Mouse (Mus musculus) liver, embryonic 15.5 days (tissue): Measurements from ENCODE around the gene Slc17a4. TPM values are rescaled to one million over a fixed set of nuclear protein-coding genes. Genes with fewer than 3 reads are reported as not detected.

ENCODE experiments used
- ATAC-seq: fragments of 200-750 bp; cut with Nextera tagmentation; 2 replicates; pipeline ENCODE4 v1.8.0; 2017; ENCODE audit warnings: moderate number of reproducible peaks, mild to moderate bottlenecking, moderate library complexity; ENCODE audit not compliant: insufficient read depth
- H3K27ac ChIP-seq: fragments of 300-500 bp; sonication (generic); replicated peaks from 2 replicates; pipeline ENCODE4 v1.5.1; 2015; ENCODE audit warnings: mild to moderate bottlenecking, inconsistent platforms
- H3K27me3 ChIP-seq: fragments of 300-500 bp; sonication (generic); 2 replicates; pipeline ENCODE4 v1.6.1; 2015; ENCODE audit warnings: mild to moderate bottlenecking, inconsistent platforms
- H3K36me3 ChIP-seq: fragments of 300-500 bp; sonication (generic); replicated peaks from 2 replicates; pipeline ENCODE4 v1.6.1; 2015; ENCODE audit warnings: moderate library complexity, mild to moderate bottlenecking, inconsistent platforms
- H3K4me1 ChIP-seq: fragments of 300-500 bp; sonication (generic); replicated peaks from 2 replicates; pipeline ENCODE4 v1.6.1; 2015; ENCODE audit warnings: inconsistent platforms
- H3K4me2 ChIP-seq: fragments of 300-500 bp; sonication (generic); 2 replicates; pipeline ENCODE4 v1.6.1; 2015; ENCODE audit warnings: moderate library complexity, mild to moderate bottlenecking, inconsistent platforms
- H3K4me3 ChIP-seq: fragments of 300-500 bp; sonication (generic); replicated peaks from 2 replicates; pipeline ENCODE4 v1.5.1; 2015; ENCODE audit warnings: mild to moderate bottlenecking, inconsistent platforms
- H3K9ac ChIP-seq: fragments of 300-500 bp; sonication (generic); 2 replicates; pipeline ENCODE4 v1.6.1; 2015; ENCODE audit warnings: moderate library complexity, mild to moderate bottlenecking, inconsistent platforms
- H3K9me3 ChIP-seq: fragments of 300-500 bp; sonication (generic); replicated peaks from 2 replicates; pipeline ENCODE4 v1.6.1; 2016; ENCODE audit warnings: inconsistent platforms
- WGBS: fragments of 180-500 bp; shearing (Covaris S2); methylation state at CpG from one replicate; pipeline ENCODE4 v1.1.7; 2015; ENCODE audit warnings: mixed read lengths; ENCODE audit not compliant: insufficient replicate concordance; 5-methylcytosine and 5-hydroxymethylcytosine counted together
- polyA plus RNA-seq: library from polyadenylated mRNA; unstranded; fragments of >200 nt; fragmentation: Nextera tagmentation; extraction: Ambion mirVana; gene quantifications from 2 replicates; pipeline ENCODE4 v1.2.1, GENCODE M21; 2015

Slc17a4 gene
- polyA plus RNA-seq, result 0.09 and 0.24 TPM in 2 replicates

DNA sequence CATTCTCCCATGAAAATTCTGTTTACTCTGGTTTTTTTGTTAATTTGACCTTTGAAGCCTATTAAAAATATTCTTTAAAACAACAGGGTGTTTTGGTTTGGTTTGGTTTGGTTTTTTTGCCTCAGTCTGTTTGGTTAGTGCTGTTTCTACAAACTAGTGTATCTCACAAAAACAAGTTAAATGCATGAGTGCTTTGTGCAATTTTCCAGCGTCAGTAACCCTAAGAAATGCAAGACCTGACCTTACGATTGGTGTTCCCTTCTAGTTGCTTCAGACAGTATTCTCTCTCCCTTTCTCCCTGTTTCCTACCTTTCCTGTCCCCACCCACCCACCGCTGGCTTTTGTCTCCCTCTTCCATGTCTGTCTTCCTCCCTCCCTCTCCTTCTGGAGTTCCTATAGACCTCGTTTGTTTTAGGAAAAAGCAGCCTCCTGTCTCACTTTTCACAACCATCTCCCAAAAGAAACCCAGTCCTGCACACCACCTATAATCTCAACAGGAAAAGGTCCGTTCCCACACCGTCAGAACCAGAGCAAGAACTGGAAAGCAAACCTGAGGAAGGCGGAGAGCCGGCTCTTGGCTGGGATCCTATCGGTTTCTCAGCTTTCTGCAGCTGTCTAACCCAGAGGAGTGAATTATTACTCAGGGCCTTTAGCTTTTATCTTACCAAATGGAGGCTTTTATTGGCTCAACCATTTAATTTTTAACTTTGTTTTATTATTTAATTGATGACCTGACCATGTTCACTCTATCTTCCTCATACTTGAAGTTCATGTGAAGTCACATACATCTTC is at the start of gene Slc17a4:
Gene Slc17a4 (minus strand): TSS at position 634 of the 792 bp plus-strand sequence.
- H3K9ac ChIP-seq, result no peak within 1 kb of the TSS
- no peaks in the 10 kb centered on the region for H3K27me3 ChIP-seq
- no peak for ATAC-seq
- H3K4me2 ChIP-seq, result no peak within 1 kb of the TSS
- no peaks in the 10 kb centered on the region for H3K36me3 ChIP-seq
- peaks cover 20% of the 10 kb centered on the region; the same call in 1 of the 2 replicates for H3K4me1 ChIP-seq
- H3K27ac ChIP-seq, result peak within 1 kb of the TSS; percentile 39; the same call in 1 of the 2 replicates
- 34% methylated on average over 9 of the region's 9 CpGs for WGBS
- H3K4me3 ChIP-seq, result no peak within 1 kb of the TSS
- no peaks in the 10 kb centered on the region for H3K9me3 ChIP-seq

DNA sequence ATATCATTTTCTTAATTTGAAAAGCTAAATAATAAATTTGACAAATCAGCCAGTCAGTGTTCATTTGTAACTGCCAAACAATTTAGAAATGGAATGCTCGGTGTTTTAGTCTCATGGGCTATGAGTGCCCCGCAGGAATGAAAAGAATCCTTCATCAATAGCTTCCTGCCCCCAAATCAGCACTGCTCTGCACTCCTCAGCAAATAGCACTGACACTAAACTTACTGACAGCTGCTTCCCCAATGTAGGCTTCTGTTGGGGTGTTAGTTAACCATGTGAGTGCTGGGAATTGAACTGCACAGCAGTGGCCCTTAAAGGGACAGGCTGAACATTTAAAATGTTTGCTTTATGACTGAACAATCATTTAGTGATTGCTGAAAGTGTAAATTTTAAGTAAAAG is 45.0 kb upstream of the Slc17a4 start:
- no peak for ATAC-seq
- no peaks in the 10 kb centered on the region for H3K27me3 ChIP-seq
- H3K4me1 ChIP-seq, result no peaks in the 10 kb centered on the region
- no peak overlapping the region for H3K4me2 ChIP-seq
- H3K4me3 ChIP-seq, result no peak overlapping the region
- no peak overlapping the region for H3K9ac ChIP-seq
- no peak overlapping the region for H3K27ac ChIP-seq
- H3K36me3 ChIP-seq, result no peaks in the 10 kb centered on the region
- WGBS, result 24% methylated on average over 2 of the region's 2 CpGs
- no peaks in the 10 kb centered on the region for H3K9me3 ChIP-seq

DNA sequence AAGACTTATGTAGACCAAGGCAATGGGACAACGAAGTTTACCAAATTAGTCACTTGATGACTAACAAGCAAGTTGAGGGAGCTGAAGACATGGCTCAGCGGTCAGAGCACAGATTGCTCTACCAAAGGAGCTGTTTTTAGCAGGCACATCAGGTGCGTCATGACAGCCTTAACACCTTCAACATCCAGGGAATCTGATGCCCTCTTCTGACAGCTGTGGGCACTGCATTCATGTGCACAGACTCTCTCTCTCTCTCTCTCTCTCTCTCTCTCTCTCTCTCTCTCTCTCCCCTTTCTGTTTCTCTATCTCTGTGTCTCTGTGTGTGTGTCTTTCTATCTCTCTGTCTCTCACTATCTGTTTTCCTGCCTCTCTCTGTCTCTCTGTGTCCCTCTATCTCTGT is 36.1 kb upstream of the Slc17a4 start:
- Histone ChIP-seq H3K4me3 (no peak overlapping the region), H3K9ac (no peak overlapping the region), H3K4me1 (no peaks in the 10 kb centered on the region), H3K27ac (no peak overlapping the region), H3K27me3 (no peaks in the 10 kb centered on the region), H3K9me3 (no peaks in the 10 kb centered on the region), H3K36me3 (no peaks in the 10 kb centered on the region), H3K4me2 (no peak overlapping the region)
- 28% methylated on average over 3 of the region's 3 CpGs for WGBS
- ATAC-seq, result no peak

DNA sequence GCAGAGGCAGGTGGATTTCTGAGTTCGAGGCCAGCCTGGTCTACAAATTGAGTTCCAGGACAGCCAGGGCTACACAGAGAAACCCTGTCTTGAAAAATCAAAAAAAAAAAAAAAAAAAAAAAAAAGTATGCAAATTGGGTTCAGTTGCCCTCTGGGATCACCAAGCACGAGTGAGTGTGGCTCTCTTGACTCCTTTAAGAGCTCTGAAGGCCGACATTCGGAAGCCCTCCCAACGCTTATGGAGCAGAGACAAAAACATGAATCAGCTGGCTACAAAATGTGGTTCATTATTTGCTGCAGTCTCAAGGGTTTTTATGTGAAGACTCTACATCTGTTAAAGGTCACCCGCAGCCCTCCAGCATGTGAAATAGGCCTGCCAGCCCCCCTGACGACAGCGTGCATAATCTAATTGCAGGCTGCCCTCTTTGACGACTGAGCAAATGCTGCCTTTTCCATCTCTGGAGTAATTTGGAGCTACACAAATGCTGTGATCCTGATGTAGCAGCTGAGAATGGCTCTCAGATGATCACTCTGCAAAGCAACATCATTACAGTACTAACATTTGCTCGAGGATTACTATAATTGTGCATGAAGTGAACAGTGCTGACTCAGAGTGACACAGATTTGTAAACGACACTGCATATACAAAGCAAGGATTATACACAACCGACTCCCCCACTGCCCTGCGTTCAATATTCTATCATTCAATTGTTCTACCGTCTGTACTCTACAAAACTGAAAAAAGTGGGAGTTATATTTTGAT is 34.9 kb upstream of the Slc17a4 start:
- Histone ChIP-seq H3K4me2 (no peak overlapping the region), H3K27ac (no peak overlapping the region), H3K36me3 (no peaks in the 10 kb centered on the region), H3K4me1 (no peaks in the 10 kb centered on the region), H3K9me3 (no peaks in the 10 kb centered on the region), H3K9ac (no peak overlapping the region), H3K27me3 (no peaks in the 10 kb centered on the region), H3K4me3 (no peak overlapping the region)
- WGBS, result 61% methylated on average over 14 of the region's 14 CpGs
- ATAC-seq, result no peak

DNA sequence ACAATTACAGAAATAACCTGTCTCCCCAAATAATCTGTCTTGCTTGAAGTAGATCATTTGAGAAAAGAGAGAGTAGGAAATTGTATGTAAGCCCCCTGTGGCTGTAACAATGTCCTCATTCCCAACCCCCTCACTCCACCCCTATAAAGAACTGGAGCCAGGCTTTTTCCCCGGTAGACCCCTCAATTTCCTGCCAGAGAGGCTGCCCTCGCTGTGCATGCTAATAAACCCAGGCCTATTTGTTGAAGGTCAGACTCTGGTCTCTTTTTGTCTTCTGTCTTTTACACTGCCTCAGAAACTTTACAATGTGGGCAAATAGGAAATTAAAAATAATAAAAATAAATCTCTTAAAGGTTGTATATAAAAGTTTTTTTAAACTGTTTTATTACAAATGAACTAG is 31.4 kb upstream of the Slc17a4 start:
- 44% methylated on average over 2 of the region's 2 CpGs for WGBS
- Histone ChIP-seq H3K9ac (no peak overlapping the region), H3K4me1 (no peaks in the 10 kb centered on the region), H3K27ac (no peak overlapping the region), H3K4me2 (no peak overlapping the region), H3K36me3 (no peaks in the 10 kb centered on the region), H3K27me3 (no peaks in the 10 kb centered on the region), H3K9me3 (no peaks in the 10 kb centered on the region), H3K4me3 (no peak overlapping the region)
- ATAC-seq, result no peak

DNA sequence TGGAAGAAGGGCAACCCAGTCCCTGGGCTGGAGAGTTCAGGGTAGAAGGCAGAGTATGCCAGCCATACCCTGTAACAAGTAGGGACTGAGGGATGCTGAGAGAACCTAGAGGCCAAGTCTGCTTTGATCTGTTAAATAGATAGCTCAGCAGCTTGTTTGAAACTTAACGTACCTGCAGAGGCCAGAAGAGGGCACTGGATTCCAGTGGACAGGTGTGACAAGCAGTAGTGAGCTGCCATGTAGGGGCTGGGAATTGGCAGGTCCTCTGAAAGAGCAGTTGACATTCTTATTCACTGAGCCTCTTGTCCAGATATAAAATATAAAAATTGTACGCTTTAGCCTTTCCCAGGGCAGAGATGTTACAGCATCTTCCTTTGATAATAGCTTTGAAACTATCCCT is 28.1 kb upstream of the Slc17a4 start:
- Histone ChIP-seq H3K27me3 (no peaks in the 10 kb centered on the region), H3K9ac (no peak overlapping the region), H3K36me3 (no peaks in the 10 kb centered on the region), H3K4me1 (no peaks in the 10 kb centered on the region), H3K4me3 (no peak overlapping the region), H3K27ac (no peak overlapping the region), H3K9me3 (no peaks in the 10 kb centered on the region), H3K4me2 (no peak overlapping the region)
- ATAC-seq, result no peak
- 44% methylated on average over 2 of the region's 2 CpGs for WGBS

DNA sequence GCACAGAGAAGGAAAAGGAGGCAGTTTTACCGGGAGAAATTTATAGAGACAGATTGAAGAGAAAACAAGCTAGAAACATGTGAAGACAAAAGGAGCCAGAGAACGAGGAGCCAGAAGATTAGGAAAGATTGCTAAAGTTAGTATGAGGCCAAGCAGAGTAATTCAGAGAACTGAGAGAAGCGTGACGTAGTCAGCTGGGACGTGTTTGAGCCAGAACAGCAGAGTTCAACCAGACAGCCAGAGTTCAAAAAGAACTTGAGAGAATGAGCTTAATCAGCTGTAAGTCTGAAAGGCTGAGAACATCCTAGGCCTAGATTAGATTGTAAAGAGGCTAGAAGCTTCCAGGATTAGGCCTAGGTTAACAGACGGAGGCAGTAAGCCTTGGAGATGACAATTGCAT is 25.5 kb upstream of the Slc17a4 start:
- Histone ChIP-seq H3K9ac (no peak overlapping the region), H3K27me3 (no peaks in the 10 kb centered on the region), H3K36me3 (no peaks in the 10 kb centered on the region), H3K4me2 (no peak overlapping the region), H3K9me3 (no peaks in the 10 kb centered on the region), H3K27ac (no peak overlapping the region), H3K4me3 (no peak overlapping the region), H3K4me1 (no peaks in the 10 kb centered on the region)
- ATAC-seq, result no peak
- WGBS, result 63% methylated on average over 6 of the region's 6 CpGs

DNA sequence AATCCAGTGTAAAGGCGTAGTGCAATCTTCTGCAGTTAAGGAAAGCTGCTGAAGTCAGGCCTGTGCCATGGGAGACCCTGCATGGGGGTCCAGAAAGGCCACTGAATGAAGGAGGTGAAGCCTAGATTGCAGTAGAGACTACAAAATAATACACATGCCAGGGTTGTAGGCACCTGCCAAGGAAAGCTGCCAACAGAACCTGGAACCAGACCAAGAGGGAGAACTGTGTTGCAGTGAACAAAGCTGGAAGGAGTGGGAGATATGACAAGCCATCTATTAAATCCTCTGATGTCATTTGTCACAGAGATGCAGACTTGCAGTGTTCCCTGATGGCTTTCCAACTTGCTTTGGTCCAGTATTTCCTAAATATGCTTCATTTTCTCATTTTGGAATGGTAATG is 23.9 kb upstream of the Slc17a4 start:
- no peak overlapping the region for H3K4me3 ChIP-seq
- H3K9me3 ChIP-seq, result no peaks in the 10 kb centered on the region
- no peak overlapping the region for H3K4me2 ChIP-seq
- ATAC-seq, result no peak
- no peaks in the 10 kb centered on the region for H3K27me3 ChIP-seq
- no peaks in the 10 kb centered on the region for H3K4me1 ChIP-seq
- no peak overlapping the region for H3K9ac ChIP-seq
- no peak overlapping the region for H3K27ac ChIP-seq
- no peaks in the 10 kb centered on the region for H3K36me3 ChIP-seq
- WGBS, result 61% methylated on average over 1 of the region's 1 CpGs

DNA sequence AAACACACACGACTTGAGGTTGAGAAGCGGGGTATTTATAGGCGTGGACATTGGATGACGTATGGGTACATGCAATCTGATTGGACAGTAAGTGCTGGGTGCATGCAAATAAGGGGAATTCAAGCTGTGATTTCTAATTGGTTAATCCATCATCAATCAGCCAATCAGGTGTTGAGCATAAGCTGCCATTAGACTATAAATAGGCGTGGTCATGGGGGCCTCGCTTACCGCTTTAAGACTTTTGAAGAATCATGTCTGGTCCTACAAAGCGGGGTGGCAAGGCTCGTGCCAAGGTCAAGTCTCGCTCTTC is 19.4 kb upstream of the Slc17a4 start, which contains the start of gene Hist1h2aa:
Gene Hist1h2aa (plus strand): TSS at position 252 of the 310 bp plus-strand sequence.
- Histone ChIP-seq H3K27me3 (no peaks in the 10 kb centered on the region), H3K4me3 (no peak within 1 kb of the TSS), H3K4me1 (no peaks in the 10 kb centered on the region), H3K9ac (no peak within 1 kb of the TSS), H3K9me3 (no peaks in the 10 kb centered on the region), H3K4me2 (no peak within 1 kb of the TSS), H3K27ac (no peak within 1 kb of the TSS), H3K36me3 (no peaks in the 10 kb centered on the region)
- WGBS, result 79% methylated on average over 10 of the region's 10 CpGs
- ATAC-seq, result no peak

DNA sequence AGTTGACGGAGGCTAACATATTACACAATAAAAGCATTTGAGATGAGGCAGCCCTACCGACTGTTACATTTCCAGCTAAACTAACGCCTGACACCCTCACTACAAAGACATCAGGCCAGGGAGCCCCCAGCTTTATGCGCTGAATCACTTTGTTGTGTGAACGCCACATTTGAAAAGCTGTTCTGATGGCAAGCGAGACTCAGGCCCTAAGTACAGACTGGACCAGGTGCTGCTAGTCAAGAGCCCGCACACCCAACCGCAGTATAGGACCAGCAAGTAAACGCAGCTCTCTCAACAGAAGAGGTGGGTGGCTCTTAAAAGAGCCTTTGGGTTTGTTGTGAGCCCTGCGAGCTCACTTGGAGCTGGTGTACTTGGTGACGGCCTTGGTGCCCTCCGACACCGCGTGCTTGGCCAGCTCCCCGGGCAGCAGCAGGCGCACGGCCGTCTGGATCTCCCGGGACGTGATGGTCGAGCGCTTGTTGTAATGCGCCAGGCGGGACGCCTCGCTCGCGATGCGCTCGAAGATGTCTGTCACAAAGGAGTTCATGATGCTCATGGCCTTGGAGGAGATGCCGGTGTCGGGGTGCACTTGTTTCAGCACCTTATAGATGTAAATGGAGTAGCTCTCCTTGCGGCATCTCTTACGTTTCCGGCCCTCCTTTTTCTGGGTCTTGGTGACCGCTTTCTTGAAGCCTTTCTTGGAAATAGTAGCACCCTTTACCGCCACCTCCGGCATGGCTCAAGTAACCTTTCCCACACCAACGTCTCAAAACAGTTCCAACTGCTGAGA is 18.8 kb upstream of the Slc17a4 start, which contains the start of gene Hist1h2ba:
Gene Hist1h2ba (minus strand): TSS at position 736 of the 790 bp plus-strand sequence.
- WGBS, result 84% methylated on average over 39 of the region's 39 CpGs
- no peak for ATAC-seq
- no peaks in the 10 kb centered on the region for H3K4me1 ChIP-seq
- H3K27me3 ChIP-seq, result no peaks in the 10 kb centered on the region
- H3K4me3 ChIP-seq, result no peak within 1 kb of the TSS
- H3K9me3 ChIP-seq, result no peaks in the 10 kb centered on the region
- no peak within 1 kb of the TSS for H3K27ac ChIP-seq
- H3K4me2 ChIP-seq, result no peak within 1 kb of the TSS
- no peaks in the 10 kb centered on the region for H3K36me3 ChIP-seq
- H3K9ac ChIP-seq, result no peak within 1 kb of the TSS

DNA sequence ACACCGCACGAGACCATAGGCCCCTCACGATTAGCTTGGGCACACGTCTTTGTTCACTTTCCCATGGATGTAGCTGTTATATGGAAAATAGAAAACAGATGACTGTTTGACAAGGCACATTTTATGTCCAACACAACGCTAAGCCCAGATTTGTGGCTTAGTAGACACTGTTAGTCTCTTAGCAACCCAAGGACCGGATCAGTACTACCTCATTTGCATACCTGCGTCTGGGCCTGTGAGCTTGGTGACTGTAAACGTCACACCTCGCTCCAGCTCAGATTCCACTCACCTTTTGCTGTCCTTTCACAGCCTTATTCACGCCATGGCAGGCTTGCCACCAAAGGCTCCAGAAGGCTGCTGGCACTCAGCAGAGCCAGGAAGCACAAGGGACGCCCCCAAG is 16.1 kb upstream of the Slc17a4 start:
- H3K36me3 ChIP-seq, result no peaks in the 10 kb centered on the region
- H3K4me1 ChIP-seq, result no peaks in the 10 kb centered on the region; the same call in 1 of the 2 replicates
- H3K4me2 ChIP-seq, result no peak overlapping the region
- H3K27me3 ChIP-seq, result no peaks in the 10 kb centered on the region
- 66% methylated on average over 11 of the region's 11 CpGs for WGBS
- H3K9ac ChIP-seq, result no peak overlapping the region
- ATAC-seq, result no peak
- no peak overlapping the region for H3K27ac ChIP-seq
- H3K9me3 ChIP-seq, result no peaks in the 10 kb centered on the region
- no peak overlapping the region for H3K4me3 ChIP-seq
